Mouse (Mus musculus) hematopoietic stem cell, adult 5-6 weeks (primary cell): ENCODE results near the gene Tmem161a. TPM values are rescaled to one million over a fixed set of nuclear protein-coding genes. Genes with fewer than 3 reads are reported as not detected.
"Not testable (repeated sequence)": the region's sequence is repeated elsewhere in the genome, so short reads cannot be mapped to it uniquely, and the experiment has no call there.

Experiments used
- ATAC-seq, 2 experiments: fragments of 125-278 bp in 1 of 2; replicated peaks in 1 of 2; 2 replicates each; pipeline ENCODE4 v1.8.0; 2016 to 2017; ENCODE audit warnings: inconsistent platforms in 2 of 2, mild to moderate bottlenecking in 2 of 2, moderate number of reproducible peaks in 2 of 2, low read depth in 1 of 2, moderate TSS enrichment in 1 of 2; ENCODE audit not compliant: low FRiP score in 2 of 2, poor library complexity in 2 of 2, severe bottlenecking in 2 of 2, insufficient read depth in 1 of 2, low TSS enrichment in 1 of 2
- total RNA-seq: library from RNA; stranded (forward); fragments of 172-1452, 232-1000 nt; gene quantifications from 2 replicates; pipeline ENCODE4 v1.2.3, GENCODE M21; 2017

Gene Tmem161a
- total RNA-seq, 1 experiment from 2014 or later: 17.1 TPM

DNA sequence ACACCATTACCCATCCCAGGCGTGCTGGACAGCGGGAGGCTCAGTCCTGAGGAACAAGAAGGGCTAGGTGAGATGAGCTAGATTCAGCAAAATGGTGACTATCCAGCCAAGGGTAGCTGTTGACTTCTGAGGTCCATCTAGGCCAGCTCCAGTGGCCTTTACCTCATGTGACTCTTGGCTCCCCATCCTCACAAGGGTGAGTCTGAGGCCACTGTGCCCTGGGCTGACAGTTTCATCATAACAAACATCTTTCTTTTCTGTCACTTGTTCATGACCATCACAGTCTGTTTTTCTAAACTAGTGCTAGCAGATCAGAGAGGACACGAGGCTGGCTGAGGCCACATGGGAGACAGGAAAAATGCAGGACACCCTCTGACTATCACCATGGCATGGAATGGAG lies 22.0 kb downstream of the Tmem161a start:
- ATAC-seq: no peak

DNA sequence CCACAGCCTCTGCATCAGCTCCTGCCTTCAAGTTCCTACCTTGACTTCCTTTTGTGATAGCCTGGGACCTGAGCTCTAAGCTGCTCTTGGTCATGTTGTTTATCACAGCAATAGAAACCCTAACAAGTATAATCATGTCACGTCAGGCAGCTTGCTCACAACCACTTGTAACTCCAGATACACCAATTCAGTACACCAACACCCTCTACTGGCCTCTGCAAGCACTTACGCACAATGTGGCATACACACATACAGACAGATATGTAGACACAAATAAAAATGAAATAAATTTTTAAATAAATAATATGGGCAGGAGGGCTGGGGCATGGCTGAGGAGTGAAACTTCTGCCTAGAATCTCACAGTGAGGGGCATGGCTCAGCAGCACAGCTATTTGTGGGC lies 23.6 kb downstream of the Tmem161a start:
- no peak for ATAC-seq

DNA sequence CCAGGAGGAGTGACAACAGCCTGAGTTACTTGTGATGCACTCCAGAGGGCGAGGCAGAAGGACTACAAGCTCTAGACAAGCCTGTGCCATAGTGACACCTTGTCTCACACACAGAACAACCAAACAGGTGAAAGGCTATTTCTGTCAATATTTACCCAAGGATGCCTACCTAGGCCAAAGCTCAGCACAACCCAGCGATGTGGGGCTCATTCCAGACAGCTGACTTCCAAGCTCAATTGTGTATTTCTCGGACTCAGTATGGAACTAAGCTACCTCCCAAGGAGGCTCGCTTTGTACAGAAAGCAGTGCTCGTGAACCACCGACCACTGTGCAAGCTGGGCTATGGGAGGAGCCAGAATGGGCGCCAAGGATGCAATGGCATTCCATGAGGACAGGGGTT lies 25.4 kb downstream of the Tmem161a start:
- no peak for ATAC-seq

DNA sequence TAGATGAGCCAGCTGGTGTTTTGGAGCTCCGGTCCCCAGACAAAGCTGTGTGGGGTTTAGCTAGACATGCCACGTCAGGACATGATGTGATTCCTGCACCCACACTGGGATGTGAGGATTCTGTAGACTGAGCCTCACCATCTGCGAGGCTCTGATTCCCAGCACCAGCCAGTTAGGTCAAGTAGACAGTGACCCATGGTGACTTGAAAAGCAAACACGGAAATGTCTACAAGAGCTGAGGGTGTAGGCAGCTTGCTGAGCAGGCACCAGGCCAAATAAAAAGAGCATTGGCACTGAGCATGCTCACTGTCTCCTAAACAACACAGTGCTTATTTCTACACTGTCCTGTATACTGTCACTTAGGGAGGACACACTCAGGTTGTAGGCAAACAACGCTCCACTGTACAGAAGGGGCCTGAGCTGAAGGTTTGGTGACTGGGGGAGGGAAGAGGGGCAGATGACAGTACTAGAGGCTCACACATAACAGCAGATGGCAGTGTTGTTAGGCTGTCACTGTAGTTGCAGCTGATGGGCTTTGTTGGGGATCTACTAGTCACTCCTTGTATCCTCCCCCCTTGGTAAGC lies 28.0 kb downstream of the Tmem161a start:
- ATAC-seq: no peak

DNA sequence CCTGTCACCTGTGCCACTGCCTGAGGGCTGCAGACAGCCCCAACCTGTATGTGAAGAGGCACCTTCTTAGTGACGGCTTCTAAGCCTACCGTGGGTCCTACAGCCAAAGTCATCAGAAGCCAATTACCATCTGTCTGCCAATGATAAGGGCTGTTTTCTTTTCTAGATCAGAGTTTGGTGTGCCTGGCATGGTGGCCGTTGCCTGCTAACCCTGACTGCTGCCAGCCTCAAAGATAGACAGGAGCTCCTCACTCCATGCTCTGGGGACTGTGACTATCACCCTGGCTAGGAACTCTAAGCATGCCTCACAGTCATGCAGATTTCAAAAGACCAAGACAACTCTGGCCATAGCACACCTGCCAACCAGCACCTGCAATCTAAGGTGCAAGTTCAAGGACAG lies 29.3 kb downstream of the Tmem161a start:
- ATAC-seq: peak in 1 of 2 experiments; percentile 42; a peak in 2 of 4 replicates

DNA sequence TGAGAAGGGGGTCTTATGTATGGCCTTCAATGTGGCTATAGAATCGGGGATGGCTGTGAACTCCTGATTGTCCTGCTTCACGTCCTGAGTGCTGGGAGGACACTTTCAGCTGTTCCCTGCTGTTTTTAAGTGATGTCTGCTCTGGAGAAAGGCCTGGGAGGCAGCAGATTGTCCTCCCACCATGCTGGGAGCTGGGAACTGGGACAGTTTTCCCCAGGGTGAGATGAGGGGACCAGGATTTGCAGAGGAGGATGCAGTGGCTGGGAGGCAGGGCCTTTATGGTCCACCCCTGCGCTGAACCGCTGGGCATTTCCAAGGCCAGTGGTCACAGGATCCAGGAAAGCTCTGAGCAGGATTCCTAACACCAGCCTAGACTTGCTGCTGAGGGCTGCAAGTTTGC lies 30.9 kb downstream of the Tmem161a start:
- no peak for ATAC-seq

DNA sequence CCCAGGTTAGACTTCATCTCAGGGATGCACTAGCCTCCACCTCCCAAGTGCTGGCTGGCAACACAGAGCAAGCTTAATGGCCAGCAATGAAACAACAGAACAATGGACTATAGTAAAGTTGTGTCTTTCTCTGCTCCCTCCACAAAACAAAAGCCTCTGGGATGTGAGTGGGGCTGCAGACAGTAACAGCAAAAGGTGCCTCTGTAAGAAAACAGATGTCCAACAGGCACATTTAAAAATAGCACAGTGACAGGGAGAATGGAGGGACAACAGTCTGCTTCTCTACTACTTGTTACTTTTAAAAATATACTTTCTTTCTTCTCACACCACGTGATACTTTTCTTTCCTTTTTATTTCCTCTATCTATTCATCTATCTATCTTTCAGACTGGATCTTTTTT lies 32.6 kb downstream of the Tmem161a start:
- ATAC-seq: no peak

DNA sequence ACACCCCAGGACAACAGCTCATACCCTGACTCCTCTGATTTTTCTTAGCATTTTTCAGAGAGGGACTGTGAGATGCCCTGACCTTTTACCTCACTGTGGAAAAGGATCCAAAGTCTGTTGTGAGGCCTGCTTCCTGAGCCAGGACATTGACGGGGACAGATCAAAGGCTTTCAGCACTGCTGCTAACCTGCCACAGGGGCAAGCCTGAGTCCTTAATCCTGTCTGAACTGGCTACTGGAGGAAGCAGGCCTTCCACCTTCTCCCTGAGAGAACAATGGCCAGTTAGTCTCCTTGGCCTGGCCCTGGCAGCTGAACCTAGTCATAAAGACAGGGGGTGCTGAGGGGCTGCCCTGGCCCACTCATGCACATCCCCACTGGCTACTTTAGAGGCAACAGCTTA lies 36.0 kb downstream of the Tmem161a start:
- ATAC-seq: no peak

DNA sequence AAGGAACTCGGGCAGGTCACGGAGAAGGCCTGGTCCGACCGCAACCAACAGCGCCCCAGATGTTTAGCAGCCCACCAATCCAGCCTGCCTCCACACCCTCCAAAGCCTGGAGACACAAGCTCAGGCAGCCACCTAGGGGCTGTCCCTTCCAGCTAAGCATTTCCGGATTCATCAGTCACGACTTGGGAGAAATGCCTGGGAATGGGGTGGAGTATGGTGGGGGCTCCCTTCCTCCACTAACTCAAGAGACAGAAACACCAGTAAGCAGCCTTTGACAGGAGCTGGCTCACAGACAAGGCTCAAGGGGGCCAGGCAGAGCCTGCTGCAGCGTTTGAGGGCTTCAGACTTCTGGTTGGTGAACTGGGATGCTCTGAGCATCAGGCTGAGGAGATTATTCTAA lies 38.4 kb downstream of the Tmem161a start:
- ATAC-seq: no peak

DNA sequence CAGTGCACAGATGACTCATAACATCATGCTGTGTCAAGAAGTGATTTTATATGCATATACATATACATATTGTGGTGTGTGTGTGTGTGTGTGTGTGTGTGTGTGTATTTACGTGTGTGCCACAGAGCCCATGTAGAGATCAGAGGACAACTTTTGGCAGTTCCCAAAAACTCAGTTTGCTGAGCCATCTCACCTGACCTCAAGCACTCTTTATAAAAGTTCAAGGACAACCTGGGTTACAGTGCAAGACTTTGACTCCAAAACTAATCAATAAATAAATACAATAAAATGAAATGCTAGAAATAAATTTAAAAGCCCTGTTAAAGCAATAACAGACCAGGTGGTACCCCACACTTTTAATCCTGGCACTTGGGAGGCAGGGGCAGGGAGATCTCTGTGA lies 39.1 kb downstream of the Tmem161a start:
- no peak for ATAC-seq

DNA sequence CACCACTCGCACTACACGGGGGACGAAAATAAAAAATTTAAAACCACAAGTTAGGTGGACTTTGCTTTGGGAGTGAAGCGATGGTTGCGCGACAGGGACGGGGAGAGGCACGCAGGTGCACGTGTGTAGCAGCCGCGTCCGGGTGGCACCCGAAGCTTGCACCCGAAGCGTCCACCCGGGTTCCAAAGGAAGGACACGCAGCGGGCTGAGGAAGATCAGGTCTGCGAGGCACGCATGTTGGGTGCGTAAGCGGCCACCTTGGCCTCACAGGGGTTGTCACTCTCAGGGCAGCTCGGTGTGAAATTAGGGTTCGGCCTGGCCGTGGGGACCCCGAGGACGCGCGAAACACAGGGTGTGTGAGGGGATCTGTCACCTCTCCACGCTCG lies 39.6 kb downstream of the Tmem161a start:
- no peak for ATAC-seq

DNA sequence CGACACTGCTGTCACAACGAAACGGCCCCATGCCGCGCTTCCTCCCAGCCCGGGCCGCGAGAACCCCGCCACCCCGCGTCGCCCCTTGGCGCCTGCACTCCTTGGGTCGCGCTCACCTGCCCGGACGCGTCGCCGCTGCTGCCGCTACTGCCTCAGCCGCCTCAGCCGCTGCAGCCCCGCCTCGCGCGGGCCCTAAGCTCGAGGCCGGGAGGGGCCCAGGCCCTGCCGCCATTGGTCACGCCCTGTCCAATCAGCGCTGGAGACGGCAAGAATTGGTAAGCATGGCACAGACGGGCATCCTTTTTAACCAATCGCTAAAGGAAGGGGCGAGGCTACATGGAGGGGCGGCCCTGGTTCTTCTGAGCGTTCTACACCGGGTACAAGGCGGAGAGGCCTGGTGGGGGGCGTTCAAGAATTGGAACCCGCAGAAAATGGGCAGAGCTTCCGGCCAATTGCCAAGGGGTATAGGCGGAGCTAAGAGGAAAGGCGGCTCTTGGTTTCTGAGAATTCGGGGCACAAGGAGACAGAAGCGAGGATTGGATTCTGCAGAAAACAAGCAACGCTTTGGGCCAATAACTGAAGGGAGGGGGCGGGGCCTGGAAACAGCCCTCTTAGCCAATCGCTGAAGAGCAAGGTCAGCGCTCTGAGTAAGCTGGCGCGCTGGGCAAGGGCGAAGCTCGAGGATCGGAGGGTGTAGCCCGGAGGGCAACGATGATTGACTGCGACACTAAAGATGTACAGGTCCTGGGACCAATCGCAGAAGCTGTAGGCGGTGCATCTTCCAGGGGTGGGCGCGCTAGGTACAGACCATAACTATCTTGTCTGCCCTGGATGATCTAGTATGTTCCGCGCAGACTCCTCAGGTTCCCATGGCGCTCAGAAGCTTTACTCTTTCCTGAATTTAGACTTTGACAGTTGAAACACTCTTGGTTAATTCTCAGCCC lies 40.2 kb downstream of the Tmem161a start, which contains the start of gene Slc25a42:
Gene Slc25a42 (minus strand): TSS at position 194 of the 944 bp plus-strand sequence.
- peak; percentile 90 to 92 for ATAC-seq

DNA sequence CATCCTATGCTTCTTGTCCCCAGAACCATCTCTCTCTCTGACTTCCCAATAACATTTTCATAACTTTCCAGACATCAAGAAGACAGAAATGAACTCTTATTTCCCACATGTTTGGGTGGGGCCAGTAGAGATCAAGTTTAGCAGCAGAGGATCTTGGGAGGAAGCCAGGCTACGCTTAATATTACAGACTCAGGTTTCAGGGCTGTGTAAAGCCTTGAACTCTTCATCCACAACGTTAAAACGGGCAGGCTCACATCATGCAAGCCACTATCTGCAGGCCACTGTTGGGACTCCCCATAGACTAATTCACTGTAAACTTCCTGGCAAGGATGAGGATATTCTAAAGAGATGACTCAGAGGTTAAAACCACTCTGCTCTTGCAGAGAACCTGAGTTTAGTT lies 42.3 kb downstream of the Tmem161a start:
- no peak for ATAC-seq

DNA sequence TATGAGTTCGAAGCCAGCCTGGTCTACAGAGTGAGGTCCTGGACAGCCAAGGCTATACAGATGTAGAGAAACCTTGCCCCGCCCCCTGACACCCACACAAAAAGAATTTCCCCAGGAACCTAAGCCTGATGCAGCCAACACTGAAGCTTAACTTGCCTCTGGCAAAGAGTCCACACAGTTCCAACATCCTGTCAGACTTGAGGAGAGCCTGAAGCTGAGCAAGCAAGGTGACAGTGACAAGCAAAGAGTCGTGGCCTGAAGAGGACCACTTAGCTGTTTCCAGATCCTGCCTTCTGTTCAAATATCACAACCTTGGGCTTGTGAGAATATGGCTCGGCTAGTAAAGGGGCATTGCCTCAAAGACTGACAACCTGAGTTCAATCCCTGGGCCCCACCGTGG lies 42.9 kb downstream of the Tmem161a start:
- no peak for ATAC-seq

DNA sequence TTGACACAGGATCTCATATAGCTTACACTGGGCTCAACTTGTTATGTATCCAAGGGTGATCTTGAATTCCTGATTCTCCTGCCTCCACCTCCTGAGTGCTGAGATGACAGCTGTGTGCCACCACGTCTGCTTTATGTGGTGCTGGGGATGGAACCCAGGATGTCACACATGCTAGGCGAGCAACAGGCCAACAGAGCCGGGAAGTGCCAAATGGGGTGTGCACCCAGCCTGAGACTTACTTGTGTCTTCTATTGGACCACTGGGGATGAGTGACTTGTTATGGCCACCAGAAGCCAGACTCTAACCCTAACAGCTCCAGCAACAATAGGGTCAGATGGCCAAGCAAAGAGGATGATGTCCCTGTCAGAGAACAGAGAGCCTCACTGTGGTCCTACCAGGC lies 44.0 kb downstream of the Tmem161a start:
- not testable (repeated sequence) for ATAC-seq

DNA sequence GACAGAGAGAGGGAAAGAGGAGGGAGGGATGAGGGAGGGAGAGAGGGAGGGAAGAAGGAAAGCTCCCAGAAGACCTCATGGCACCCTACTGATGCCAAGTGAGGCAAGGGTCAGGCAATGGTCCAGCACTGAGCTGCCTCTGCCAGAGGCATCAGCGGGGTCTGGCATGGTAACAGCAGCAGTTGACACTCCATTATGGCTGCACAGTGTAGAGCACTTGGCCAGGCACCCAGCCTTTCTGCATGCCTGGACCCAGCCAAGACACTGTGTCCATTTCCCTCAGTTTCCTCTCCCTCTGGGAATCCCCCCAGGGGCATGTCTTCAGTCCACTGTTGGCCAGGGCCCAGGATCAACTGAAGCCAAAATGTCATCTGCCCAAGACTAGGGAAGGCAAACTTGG lies 44.4 kb downstream of the Tmem161a start:
- ATAC-seq: no peak

DNA sequence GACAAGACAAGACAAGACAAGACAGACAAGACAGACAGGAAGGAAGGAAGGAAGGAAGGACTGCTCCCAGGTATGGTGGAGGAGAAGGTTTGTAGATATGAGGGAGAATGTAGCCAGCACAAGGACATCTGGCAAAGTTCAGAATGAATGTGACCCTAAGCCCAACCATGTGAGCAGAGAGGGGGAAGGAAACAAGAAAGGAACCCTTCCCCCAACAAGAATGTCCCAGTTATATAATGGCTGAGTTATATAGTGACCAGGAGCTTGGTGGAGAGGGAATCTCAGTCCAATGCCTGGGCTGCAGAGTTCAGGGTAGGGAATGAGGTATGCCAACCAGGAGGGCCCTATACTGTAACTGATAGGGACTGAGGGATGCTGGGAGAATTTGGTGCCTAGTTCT lies 45.3 kb downstream of the Tmem161a start:
- no peak for ATAC-seq

DNA sequence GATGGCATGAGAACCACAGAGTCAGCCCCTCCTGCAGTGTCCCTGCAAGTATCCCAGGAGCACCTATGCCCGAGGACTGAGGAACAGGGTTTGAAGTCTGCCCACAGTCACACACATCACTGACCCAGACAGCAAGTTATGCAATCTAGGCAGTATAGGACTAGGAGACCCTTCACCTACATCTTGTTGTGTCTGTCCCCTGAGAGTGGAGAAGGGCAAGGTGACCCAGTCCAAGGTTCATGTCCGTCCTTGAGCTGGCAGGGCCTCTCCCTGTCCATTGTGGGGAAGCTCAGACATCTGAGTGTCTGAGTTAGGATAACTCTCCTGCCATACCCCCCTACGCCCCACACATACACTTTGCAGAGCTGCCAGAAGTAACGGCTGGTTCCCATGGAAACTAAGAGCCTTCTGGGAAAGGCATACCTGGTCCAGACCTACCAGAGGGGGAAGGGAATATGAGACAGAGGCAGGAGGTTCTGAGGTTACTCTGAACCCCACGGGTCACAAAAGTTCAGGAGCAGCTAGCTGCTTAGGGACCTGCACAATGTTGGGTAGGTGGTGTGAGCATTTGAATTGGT lies 47.0 kb downstream of the Tmem161a start:
- no peak for ATAC-seq
